Mouse (Mus musculus) inflammation-experienced regulatory T-cells, adult 16 weeks (primary cell): Measurements from ENCODE around the gene Trib3. TPM values are rescaled to one million over a fixed set of nuclear protein-coding genes. Genes with fewer than 3 reads are reported as not detected.

Source experiments
- polyA plus RNA-seq: library from polyadenylated mRNA; unstranded; fragments of 100-300 nt; shearing (Covaris generic); gene quantifications from one replicate; pipeline ENCODE4 v1.2.1, GENCODE M21; 2017

Trib3 gene
- 4.5 TPM for polyA plus RNA-seq

GRCm38 (mm10) chr2:152343329-152344213 lies at the start of gene Trib3:
TSS of gene Trib3 (minus strand) at chr2:152344032.

GRCm38 (mm10) chr2:152376345-152376741 lies 32.5 kb upstream of the Trib3 start, which contains the start of gene Nrsn2:
TSS of gene Nrsn2 (minus strand) at chr2:152376638.

GRCm38 (mm10) chr2:152332101-152332825 lies 11.6 kb downstream of the Trib3 start, which contains the start of gene Rbck1:
TSS of gene Rbck1 (minus strand) at chr2:152332653.

GRCm38 (mm10) chr2:152293727-152294475 lies 49.9 kb downstream of the Trib3 start, which contains the start of gene Tbc1d20:
TSS of gene Tbc1d20 (plus strand) at chr2:152293828.

Other genes with a start within 250 kb of the Trib3 start
- 7.1 TPM for gene Srxn1, start 238.5 kb downstream of the Trib3 start, polyA plus RNA-seq
- not detected for gene Tcf15, start 200.5 kb downstream of the Trib3 start, polyA plus RNA-seq
- 49.3 TPM for gene Csnk2a1, start 117.2 kb downstream of the Trib3 start, polyA plus RNA-seq
- gene Tbc1d20, start 50.2 kb downstream of the Trib3 start, polyA plus RNA-seq = 50.9 TPM
- 400 TPM for gene Rbck1, start 11.4 kb downstream of the Trib3 start, polyA plus RNA-seq
- not detected for gene Nrsn2, start 32.6 kb upstream of the Trib3 start, polyA plus RNA-seq
- gene Sox12, start 54.0 kb upstream of the Trib3 start, polyA plus RNA-seq = 0.11 TPM
- gene Zcchc3, start 71.0 kb upstream of the Trib3 start, polyA plus RNA-seq = 1.7 TPM
- not detected for gene 6820408C15Rik, start 71.6 kb upstream of the Trib3 start, polyA plus RNA-seq
- not detected for gene Defb23, start 120.6 kb upstream of the Trib3 start, polyA plus RNA-seq
- not detected for gene Defb20, start 133.0 kb upstream of the Trib3 start, polyA plus RNA-seq
- not detected for gene Defb22, start 146.1 kb upstream of the Trib3 start, polyA plus RNA-seq
- gene Defb26, start 167.7 kb upstream of the Trib3 start, polyA plus RNA-seq = not detected
- gene Defb28, start 174.2 kb upstream of the Trib3 start, polyA plus RNA-seq = not detected
- not detected for gene Defb29, start 196.1 kb upstream of the Trib3 start, polyA plus RNA-seq
- not detected for gene Gm17416, start 225.3 kb upstream of the Trib3 start, polyA plus RNA-seq
- gene Defb21, start 228.7 kb upstream of the Trib3 start, polyA plus RNA-seq = not detected
- gene Defb19, start 236.3 kb upstream of the Trib3 start, polyA plus RNA-seq = not detected